Mouse (Mus musculus): ENCODE results near the gene Stoml1. TPM values are rescaled to one million over a fixed set of nuclear protein-coding genes. Genes with fewer than 3 reads are reported as not detected.

Gene Stoml1
- polyA plus RNA-seq, 1 experiment from 2014 or later: 126 TPM

DNA sequence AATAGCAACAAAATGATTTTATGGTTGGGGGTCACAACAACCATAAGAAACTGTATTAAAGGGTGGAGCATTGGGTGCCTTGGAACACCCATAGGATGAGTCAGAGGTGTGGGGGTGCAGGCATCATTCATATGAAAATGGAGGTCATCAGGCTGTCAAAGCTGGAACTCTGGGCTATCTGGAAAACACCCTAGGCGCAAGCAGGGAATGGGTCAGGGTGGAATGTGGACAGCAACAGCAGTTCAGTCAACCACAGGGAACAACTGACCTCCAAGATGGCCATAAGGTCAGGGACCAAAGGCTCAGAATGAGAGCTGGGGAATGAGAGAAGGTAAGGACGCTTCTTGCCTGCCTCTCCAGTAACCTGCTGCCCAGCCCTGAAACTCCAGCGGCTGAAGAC, 34.4 kb upstream of the Stoml1 start:
- Histone ChIP-seq H3K4me2 (no peak overlapping the region), H3K36me3 (no peaks in the 10 kb centered on the region), H3K27me3 (0 out of 2 replicates have a peak, but pooled peaks cover 2% of the 10 kb centered on the region), H3K9ac (no peak overlapping the region), H3K9me3 (no peaks in the 10 kb centered on the region), H3K4me1 (replicated peaks) (no peaks in the 10 kb centered on the region; the same call in 1 of the 2 replicates), H3K4me3 (no peak overlapping the region), H3K27ac (replicated peaks) (no peak overlapping the region)
- 88% methylated on average over 3 of the region's 3 CpGs for WGBS
- no peak for ATAC-seq (ENCODE audit: low FRiP score, low read depth)

DNA sequence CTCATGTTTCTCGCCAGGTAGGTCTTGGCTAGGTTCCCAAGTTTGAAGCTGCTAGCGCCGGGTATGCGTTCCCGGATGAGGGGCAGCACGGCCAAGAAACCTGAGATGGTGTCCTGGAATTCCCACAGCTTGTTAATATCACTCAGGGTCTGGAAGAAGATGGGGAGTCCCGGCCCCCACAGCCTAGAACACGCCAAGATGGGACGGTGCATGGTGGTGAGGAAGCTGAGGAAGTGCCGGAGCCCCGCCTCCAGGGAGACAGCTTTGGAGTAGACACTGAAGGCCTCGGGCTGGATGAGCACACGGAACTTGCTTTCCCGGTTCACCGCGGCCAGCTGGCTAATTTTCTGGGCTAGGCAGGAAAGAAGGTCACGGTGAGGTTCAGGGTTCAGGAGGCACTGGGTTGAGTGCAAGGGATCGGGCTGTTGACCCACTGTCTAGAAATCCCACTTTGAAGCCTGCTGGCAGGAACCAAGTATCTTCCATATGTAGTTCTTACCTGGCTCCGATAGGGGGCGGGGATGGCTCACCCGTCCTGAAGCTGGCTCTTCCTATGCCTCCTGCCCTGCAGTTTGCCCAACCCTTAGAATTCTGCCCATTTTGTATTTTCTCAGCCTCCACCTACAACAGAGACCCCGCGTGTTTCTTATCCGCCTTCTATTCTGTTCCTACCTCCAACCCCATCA, 32.6 kb upstream of the Stoml1 start:
- Histone ChIP-seq H3K27ac (replicated peaks) (no peak overlapping the region), H3K4me3 (no peak overlapping the region), H3K9me3 (no peaks in the 10 kb centered on the region), H3K4me2 (no peak overlapping the region), H3K27me3 (no peaks in the 10 kb centered on the region), H3K4me1 (replicated peaks) (no peaks in the 10 kb centered on the region), H3K9ac (no peak overlapping the region), H3K36me3 (no peaks in the 10 kb centered on the region)
- no peak for ATAC-seq (ENCODE audit: low FRiP score, low read depth)
- WGBS: 69% methylated on average over 24 of the region's 24 CpGs

DNA sequence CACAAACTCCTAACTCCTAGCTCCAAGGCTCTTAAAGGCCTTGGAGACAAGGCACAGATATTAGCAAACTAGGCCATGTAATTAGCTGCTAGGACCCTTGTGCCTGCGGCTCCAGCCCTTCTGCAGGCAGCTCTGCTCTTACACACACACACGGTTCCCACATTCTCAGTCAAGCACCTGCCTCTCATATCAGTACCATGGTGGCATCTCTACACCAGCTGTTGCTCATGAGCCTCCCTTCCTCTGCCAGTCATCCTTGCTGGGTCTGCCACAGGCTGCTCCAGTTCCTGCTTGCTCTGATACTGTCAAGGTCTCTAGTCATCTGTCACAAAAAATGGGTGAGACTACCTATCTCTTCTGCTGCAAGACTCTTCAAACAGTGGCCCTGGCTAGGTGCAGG, 28.6 kb upstream of the Stoml1 start:
- no peak overlapping the region for H3K9ac ChIP-seq
- 80% methylated on average over 2 of the region's 2 CpGs for WGBS
- ATAC-seq (ENCODE audit: low FRiP score, low read depth): no peak
- H3K4me1 ChIP-seq (replicated peaks): no peaks in the 10 kb centered on the region
- no peaks in the 10 kb centered on the region for H3K36me3 ChIP-seq
- H3K27ac ChIP-seq (replicated peaks): peak overlapping the region; percentile 5; the same call in 1 of the 2 replicates
- H3K4me3 ChIP-seq: no peak overlapping the region
- H3K27me3 ChIP-seq: no peaks in the 10 kb centered on the region
- no peaks in the 10 kb centered on the region for H3K9me3 ChIP-seq
- no peak overlapping the region for H3K4me2 ChIP-seq

DNA sequence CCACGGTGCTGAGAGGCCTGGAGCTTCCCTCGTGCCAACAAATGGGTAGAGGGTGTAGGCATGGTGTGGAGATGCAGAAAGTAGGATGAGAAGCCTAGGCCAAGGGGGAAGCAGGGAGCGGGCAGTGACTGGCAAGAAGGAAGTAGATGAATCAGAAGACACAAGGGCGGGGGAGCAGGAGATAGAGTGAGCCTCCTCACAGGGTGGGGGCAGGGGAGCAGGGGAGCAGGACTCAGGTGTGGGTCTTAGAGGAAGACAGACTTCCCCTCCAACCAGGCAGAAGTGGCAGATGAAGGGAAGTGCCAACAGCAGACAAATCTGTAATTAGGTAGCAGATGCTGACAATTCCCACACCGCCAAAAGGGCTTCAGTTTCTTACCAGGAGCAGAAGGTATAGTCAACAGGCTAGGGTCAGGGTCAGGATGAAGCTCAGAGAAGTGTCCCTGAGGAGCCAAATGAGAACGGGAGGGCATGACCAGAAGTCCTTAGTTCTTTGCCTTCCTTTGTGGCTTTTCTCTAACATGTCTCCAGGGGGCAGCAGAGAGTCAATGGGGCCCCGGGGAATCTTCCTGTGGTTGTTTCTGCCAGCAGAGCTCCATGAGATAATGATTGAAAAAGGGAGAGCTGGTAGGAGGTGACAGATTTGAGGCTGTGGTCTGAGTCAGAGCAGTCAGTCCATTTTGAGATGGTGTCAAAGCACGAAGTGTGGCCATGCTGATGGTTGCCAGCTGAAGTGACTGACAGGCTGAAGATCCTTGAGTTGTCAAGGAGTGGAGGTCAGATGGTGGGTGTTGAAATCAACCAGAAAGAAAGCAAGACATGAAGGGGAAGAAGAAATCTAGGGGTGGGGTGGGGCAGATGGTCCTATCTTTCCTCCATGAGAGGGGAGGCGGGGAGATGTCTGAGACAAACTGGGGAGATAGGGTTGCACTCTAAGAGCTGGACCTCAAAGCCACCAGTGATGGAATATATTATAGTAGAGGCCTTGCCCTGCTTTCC, 26.8 kb upstream of the Stoml1 start:
- Histone ChIP-seq H3K4me3 (no peak overlapping the region), H3K36me3 (no peaks in the 10 kb centered on the region), H3K9me3 (no peaks in the 10 kb centered on the region), H3K9ac (no peak overlapping the region), H3K4me2 (no peak overlapping the region), H3K4me1 (replicated peaks) (no peaks in the 10 kb centered on the region), H3K27me3 (no peaks in the 10 kb centered on the region), H3K27ac (replicated peaks) (no peak overlapping the region)
- ATAC-seq (ENCODE audit: low FRiP score, low read depth): no peak
- 62% methylated on average over 9 of the region's 9 CpGs for WGBS

DNA sequence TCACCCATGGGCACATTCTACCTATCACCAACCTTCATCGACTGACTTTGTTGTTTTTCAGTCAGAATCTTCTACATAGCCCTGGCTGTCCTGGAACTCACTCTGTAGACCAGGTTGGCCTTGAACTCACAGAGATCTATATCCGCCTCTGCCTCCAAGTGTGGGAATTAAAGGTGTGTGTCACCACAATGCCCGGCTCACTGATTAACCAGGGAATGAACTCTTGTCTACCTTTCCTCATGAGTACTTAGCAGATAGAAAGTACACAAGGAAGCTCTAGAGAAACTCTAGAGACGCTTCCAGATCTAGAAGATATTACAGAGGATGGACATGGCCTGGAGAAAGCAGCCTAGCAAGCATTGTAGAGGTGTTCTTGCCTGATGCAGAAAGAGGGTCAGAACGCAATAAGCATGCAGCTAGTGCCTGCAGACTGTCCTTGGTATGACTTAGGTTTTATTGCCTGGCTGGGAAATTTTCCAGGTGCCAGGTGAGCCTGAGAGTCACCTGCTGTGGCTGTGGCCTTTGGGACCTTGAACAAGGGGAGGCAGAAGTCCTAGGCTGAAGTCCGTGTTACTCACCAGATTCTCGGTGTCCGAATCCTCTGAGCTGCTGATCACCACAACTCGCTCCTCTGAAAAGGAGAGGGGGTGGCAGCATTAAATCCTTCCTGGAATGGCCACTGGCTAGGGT, 24.0 kb upstream of the Stoml1 start:
- H3K4me3 ChIP-seq: no peak overlapping the region
- H3K27me3 ChIP-seq: no peaks in the 10 kb centered on the region
- H3K27ac ChIP-seq (replicated peaks): no peak overlapping the region
- no peak for ATAC-seq (ENCODE audit: low FRiP score, low read depth)
- H3K9me3 ChIP-seq: no peaks in the 10 kb centered on the region
- 92% methylated on average over 9 of the region's 9 CpGs for WGBS
- no peak overlapping the region for H3K4me2 ChIP-seq
- no peak overlapping the region for H3K9ac ChIP-seq
- no peaks in the 10 kb centered on the region for H3K4me1 ChIP-seq (replicated peaks)
- H3K36me3 ChIP-seq: no peaks in the 10 kb centered on the region

DNA sequence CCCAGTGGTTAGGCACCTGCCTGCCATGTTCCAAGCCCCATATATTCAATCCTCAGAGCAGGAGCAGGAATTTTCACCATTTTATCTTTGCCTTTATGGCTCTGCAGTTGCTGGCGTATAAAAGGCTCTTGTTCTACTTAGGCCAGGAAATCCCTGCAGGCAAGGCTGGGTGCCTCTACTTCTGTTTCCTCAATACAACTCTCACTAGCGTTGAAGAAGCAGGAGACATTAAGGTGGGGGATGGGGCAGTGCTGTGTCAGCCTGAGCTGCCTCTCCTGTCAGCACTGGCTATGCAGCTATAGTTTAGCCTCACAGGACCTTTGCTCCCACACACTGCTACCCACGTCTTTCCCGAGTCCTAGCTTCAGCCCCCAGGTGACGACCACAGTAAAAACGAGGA, 21.2 kb upstream of the Stoml1 start:
- Histone ChIP-seq H3K4me1 (replicated peaks) (no peaks in the 10 kb centered on the region), H3K4me3 (no peak overlapping the region), H3K9me3 (no peaks in the 10 kb centered on the region), H3K9ac (no peak overlapping the region), H3K27me3 (no peaks in the 10 kb centered on the region), H3K4me2 (no peak overlapping the region), H3K36me3 (no peaks in the 10 kb centered on the region), H3K27ac (replicated peaks) (no peak overlapping the region)
- no peak for ATAC-seq (ENCODE audit: low FRiP score, low read depth)
- WGBS: 77% methylated on average over 6 of the region's 6 CpGs

DNA sequence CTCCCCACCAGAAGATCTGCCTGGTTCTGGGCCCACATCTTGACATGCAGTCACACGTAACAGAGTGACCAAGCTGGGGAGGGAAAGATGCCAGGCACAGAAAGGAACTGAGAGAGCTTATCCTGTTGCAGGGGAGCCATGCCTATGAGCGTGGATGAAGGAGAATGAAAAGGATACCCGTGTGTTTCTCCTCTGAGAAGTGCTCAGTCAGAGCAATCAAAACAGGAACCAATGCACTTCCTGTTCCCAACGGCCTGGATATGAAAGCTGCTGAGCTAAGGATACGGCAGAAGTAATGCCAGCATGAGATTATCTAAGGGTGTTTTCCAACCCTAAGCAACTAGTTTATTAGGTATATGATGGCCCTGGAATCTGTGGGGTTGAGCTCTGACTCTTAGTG, 20.6 kb upstream of the Stoml1 start:
- H3K9me3 ChIP-seq: no peaks in the 10 kb centered on the region
- H3K4me1 ChIP-seq (replicated peaks): no peaks in the 10 kb centered on the region
- no peak overlapping the region for H3K9ac ChIP-seq
- no peak for ATAC-seq (ENCODE audit: low FRiP score, low read depth)
- H3K4me3 ChIP-seq: no peak overlapping the region
- no peak overlapping the region for H3K4me2 ChIP-seq
- H3K27me3 ChIP-seq: no peaks in the 10 kb centered on the region
- 77% methylated on average over 5 of the region's 5 CpGs for WGBS
- no peak overlapping the region for H3K27ac ChIP-seq (replicated peaks)
- H3K36me3 ChIP-seq: no peaks in the 10 kb centered on the region

DNA sequence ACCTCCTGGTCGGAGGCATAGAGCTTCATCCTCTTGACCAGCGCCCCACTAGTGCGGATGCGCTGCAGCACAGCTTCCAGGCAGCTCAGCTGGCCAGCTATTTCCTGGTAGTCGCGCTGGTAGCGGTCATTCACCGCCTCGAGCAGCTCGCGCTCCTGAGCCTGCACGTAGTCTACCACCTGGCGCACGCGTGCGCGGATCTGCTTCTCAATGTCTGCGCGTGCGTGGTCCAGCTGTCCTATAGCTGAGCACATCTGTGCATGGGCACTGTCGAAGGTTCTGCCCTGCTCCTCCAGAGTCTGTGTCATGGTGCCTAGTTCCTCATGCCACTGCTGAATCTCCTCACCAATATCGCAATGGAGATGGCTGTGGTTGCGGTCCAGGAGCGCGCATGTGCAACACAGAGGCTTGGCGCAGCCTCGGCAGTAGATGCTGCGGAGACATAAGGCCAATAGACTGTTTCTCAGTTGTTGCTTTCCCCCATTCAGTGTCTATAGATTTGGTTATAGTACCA, 18.4 kb upstream of the Stoml1 start:
- H3K36me3 ChIP-seq: no peaks in the 10 kb centered on the region
- H3K9ac ChIP-seq: no peak overlapping the region
- H3K27ac ChIP-seq (replicated peaks): no peak overlapping the region
- no peaks in the 10 kb centered on the region for H3K4me1 ChIP-seq (replicated peaks)
- H3K27me3 ChIP-seq: no peaks in the 10 kb centered on the region
- ATAC-seq (ENCODE audit: low FRiP score, low read depth): no peak
- H3K4me3 ChIP-seq: no peak overlapping the region
- no peaks in the 10 kb centered on the region for H3K9me3 ChIP-seq
- H3K4me2 ChIP-seq: no peak overlapping the region
- 98% methylated on average over 28 of the region's 28 CpGs for WGBS

DNA sequence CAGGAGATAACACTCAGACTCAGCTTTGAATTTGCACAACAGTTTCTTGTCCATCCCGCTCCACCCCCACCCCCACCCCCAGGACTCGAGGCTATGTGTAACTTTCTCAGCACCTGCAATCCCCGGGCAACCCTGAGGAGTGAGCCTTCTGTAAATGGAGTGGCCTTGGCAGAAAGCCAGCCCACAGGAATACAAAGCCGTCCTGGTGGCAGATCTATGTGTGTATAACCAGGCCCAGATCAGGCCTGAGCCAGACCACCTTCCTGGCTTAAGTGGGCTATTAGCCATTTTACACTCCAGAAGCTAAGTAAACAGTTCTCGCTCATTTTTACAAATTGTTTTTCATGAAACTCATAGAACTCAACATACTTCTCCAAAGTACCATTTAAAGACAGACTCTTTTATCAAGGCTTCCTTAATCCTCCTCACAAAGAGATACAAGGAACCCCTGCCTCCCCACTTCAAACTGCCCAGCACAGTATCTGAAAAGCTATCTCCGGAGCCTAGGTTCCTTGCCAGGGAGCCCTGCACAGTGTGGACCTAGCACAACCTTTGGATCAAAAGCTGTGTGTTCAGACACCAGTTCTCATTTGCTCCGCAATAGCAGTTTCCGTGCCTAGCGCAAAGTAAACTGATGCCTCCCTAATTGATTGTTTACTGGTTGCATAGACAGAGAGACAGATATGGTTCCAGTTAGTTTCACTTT, 11.0 kb upstream of the Stoml1 start:
- H3K9me3 ChIP-seq: no peaks in the 10 kb centered on the region
- H3K27me3 ChIP-seq: no peaks in the 10 kb centered on the region
- H3K4me1 ChIP-seq (replicated peaks): peaks cover 15% of the 10 kb centered on the region
- WGBS: 52% methylated on average over 9 of the region's 9 CpGs
- no peak overlapping the region for H3K4me3 ChIP-seq
- no peaks in the 10 kb centered on the region for H3K36me3 ChIP-seq
- H3K9ac ChIP-seq: no peak overlapping the region
- H3K27ac ChIP-seq (replicated peaks): peak overlapping the region; percentile 20; the same call in 1 of the 2 replicates
- H3K4me2 ChIP-seq: no peak overlapping the region
- ATAC-seq (ENCODE audit: low FRiP score, low read depth): peak; percentile 56; the same call in 1 of the 2 replicates

DNA sequence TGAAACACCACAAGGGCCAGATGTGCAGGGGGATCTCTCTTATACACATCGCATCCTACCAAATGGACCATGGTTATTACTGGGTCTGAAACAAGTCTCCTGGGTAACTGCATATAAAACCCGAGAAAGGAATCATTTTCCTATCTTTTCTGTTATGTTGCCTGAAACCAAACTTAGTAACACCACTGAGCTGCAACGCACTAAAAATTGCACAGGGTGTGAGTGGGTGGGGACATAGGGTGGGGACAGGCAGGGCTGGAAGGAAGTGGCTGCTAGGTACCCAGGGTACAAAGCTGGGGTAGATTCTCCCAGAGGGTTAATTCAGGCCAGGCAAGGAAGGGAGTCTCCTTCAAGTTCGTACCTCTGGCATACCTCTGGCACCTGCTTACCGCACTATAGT, 10.3 kb upstream of the Stoml1 start:
- Histone ChIP-seq H3K9ac (no peak overlapping the region), H3K36me3 (no peaks in the 10 kb centered on the region), H3K27ac (replicated peaks) (no peak overlapping the region), H3K4me2 (no peak overlapping the region), H3K4me3 (no peak overlapping the region), H3K4me1 (replicated peaks) (peaks cover 21% of the 10 kb centered on the region), H3K9me3 (no peaks in the 10 kb centered on the region), H3K27me3 (no peaks in the 10 kb centered on the region)
- ATAC-seq (ENCODE audit: low FRiP score, low read depth): no peak
- WGBS: 82% methylated on average over 5 of the region's 5 CpGs

DNA sequence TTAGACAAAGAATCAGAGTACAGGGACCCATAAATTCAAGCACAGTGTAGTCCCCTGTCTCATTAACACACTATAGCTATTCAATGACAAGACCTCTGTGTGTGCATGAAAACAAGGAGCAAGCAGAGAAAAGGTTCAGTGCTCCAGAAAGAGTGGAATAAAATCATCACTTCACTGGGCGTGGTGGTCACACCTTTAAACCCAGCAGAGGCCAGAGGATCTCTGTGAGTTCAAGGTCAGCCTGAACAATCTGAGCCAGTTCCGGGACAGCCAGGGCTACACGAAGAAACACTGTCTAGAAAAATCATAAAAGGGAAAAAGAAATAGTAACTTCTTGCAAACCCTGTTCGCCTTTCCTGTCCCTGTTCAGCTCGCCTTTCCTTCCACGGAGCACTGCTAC, 9.3 kb upstream of the Stoml1 start:
- Histone ChIP-seq H3K27ac (replicated peaks) (no peak overlapping the region), H3K4me3 (no peak overlapping the region), H3K4me2 (no peak overlapping the region), H3K27me3 (no peaks in the 10 kb centered on the region), H3K36me3 (no peaks in the 10 kb centered on the region), H3K9me3 (no peaks in the 10 kb centered on the region), H3K9ac (no peak overlapping the region), H3K4me1 (replicated peaks) (peaks cover 21% of the 10 kb centered on the region)
- ATAC-seq (ENCODE audit: low FRiP score, low read depth): no peak
- 92% methylated on average over 6 of the region's 6 CpGs for WGBS

Data from hindbrain, embryonic 15.5 days (tissue).